Mouse (Mus musculus) retina, adult 2 months (tissue): ENCODE measurements around the gene Pgrmc1.

ENCODE experiments used
- DNase-seq: peaks from one replicate; pipeline ENCODE4 v3.0.0-alpha.2; 2012; ENCODE audit warnings: low read depth, low spot score

The Pgrmc1 gene

DNA sequence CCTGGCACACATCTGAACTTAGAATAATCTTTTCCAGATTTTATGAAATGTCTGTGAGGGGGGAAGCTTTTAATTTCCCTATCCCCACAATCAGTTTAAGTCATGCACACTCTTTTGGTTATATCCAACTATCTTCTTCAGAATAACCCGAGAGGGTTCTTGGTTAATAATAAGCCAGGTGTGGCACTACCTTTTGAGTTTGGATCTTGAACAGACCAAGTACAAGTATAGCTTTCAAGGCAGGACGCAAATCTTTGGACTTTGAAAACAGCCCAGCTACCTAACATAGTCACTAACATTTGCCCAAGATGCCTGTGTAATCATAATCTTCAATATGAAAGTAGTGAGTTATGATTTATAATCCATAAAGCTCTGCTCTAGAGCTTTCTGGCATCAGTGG, 4.9 kb downstream of the Pgrmc1 start:
- no peak for DNase-seq

DNA sequence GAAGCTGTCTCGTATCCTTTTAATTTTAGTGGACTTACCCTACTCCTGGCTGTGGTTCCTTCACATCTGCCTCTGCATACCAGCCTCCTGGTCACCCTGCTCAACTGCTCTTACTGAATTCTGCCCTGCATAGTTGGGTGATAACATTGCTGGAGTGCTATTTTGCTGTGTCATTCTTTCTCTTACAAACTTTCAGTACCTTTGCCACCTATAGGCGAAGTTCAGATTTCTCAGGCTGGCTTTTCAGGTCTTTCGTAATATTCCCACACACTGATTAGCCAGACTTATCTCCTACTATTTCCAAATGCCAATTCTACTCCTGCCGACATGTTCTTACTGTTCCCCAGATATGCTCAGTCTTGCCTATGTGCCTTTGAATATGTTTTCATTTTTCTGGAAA, 6.0 kb downstream of the Pgrmc1 start:
- no peak for DNase-seq

DNA sequence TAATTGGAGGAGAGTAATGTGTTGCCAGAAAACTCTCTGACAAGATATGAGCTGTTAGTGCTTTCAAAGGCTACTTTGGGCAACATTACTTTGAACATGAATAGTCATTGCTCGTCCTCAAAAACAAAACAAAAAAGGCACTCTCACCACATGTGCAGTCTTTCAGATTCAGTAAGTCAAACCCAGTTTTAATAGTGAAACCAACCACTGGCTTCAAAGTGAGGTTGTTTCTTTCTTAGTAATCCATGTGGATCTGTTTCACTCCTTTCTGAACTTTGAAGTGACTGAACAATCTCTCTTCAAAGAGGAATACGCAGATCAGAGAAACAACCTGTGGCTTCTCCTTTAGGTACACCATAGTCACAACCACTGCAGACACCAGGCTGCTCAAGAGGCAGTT, 11.1 kb downstream of the Pgrmc1 start:
- no peak for DNase-seq

DNA sequence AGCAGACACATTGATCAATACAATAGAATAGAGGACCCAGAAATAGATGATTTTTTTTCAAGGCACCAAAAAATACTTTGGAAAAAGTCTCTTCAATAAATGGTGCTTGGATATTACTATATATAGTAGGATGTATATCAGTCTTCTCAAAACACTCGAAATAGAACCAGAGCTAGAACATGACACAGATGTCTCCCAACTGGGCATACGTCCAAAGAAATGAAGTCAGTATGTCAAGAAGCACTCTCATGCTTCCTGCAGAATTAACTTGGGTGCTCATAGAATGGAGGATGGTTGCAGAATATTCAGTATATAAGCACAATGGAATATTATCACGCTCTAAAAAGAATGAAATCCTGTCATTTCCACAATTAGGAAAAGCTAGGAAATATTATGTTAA, 30.1 kb downstream of the Pgrmc1 start:
- no peak for DNase-seq

DNA sequence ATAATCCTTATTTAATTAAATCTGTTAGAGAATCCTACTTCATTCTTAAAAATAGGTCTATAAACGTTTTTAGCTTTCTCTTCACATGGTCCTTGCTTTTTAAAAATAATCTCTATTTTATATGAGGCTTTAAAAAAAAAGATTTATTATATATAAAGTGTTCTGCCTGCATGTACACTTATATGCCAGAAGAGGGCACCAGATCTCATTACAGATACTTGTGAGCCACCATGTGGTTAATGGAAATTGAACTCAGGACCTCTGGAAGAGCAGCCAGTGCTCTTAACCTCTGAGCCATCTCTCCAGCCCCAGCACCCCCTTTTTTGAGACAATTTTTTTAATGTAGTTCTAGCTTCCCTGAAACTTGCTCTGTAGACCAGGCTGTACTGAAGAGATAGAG, 32.8 kb downstream of the Pgrmc1 start:
- no peak for DNase-seq

DNA sequence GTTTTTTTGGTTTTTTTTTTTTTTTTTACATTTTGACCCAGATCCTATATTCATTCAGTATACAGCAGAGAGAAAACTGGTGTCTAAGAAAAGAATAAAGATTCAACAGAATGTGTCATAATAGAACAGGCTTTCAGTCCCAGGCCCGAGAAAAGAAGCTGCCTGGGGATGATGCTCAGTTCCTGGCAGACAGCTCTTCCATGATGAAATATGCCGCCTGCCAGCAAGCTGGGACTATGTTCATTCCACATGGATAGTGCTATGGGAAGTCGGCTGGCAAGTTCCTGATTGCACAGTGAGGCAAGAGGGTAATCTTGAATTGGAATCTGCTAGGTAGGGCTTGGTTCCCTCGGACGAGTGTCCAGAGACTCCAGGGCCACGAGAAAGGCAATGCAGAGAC, 42.0 kb downstream of the Pgrmc1 start:
- no peak for DNase-seq

DNA sequence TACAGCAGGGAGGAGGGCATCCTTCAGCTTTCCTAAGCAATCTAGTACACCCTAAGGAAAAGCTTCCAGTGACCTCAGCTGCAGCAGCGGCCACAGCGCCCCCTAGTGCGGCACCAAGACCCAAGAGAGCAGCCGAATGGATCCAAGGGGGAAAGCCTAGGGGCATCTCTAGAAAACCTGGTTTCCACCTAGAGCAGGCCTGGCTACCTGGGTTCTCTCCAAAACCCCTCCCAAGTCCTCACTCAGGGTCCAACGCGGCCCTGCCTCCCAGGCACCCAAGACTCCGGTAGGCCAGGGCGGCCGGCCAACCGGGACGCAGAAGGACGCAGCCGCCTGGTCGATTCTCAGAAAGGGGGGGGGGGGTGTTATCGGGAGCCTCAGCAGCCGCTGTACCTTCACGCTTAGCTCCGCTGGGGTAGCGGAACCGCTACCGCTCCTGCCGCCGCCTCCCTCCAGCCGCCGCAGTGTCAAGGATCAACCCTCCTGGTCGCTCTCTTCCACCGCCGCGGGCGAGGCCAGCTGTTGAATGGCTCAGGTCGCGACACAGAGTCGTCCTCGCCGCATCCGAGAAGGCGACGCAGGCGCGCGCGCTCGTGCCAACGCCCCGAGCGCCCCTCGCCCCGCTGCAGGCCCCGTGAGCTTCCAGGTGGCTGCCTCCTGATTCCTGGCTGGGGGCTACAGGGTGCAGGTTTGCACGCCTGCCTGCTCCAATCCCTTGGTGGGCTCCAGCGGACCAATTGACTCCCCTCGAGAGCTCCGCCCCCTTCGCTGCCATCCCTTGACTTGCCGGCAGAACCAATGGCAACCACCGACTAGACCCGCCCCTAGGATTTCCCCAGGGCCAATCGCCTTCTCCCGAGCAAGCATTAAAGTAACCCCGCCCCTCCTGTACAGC, 46.9 kb downstream of the Pgrmc1 start, which contains the start of gene Akap17b:
TSS of gene Akap17b (minus strand) at position 739 of the 895 bp plus-strand sequence.
- DNase-seq: peak; percentile 63
